Mouse (Mus musculus): Measurements from ENCODE around the gene Cth. TPM values are rescaled to one million over a fixed set of nuclear protein-coding genes. Genes with fewer than 3 reads are reported as not detected.

Gene Cth
- polyA plus RNA-seq, 1 experiment from 2014 or later = 3.2 TPM

- ATAC-seq = no peak
- H3K4me1 ChIP-seq (replicated peaks; ENCODE audit: control insufficient read depth, insufficient read depth, low read length) = no peaks in the 10 kb centered on the region
- H3K9me3 ChIP-seq (ENCODE audit: control insufficient read depth, low read length) = no peaks in the 10 kb centered on the region
- H3K27me3 ChIP-seq (replicated peaks; ENCODE audit: control insufficient read depth, insufficient read depth, low read length) = no peaks in the 10 kb centered on the region
- H3K4me2 ChIP-seq (ENCODE audit: low read length) = no peak overlapping the region
- no peaks in the 10 kb centered on the region for H3K36me3 ChIP-seq (ENCODE audit: control insufficient read depth, insufficient read depth)
- H3K27ac ChIP-seq (ENCODE audit: low read length) = no peak overlapping the region
- WGBS = 84% methylated on average over 6 of the region's 6 CpGs
- H3K9ac ChIP-seq (replicated peaks; ENCODE audit: low read depth, low read length) = no peak overlapping the region
- no peak overlapping the region for H3K4me3 ChIP-seq (replicated peaks; ENCODE audit: low read length)
Measured at GRCm38 (mm10) chr3:157884081-157884643, 40.7 kb downstream of the Cth start.

GRCm38 (mm10) chr3:157883085-157883484 is 41.8 kb downstream of the Cth start:
- no peaks in the 10 kb centered on the region for H3K9me3 ChIP-seq (ENCODE audit: control insufficient read depth, low read length)
- no peak overlapping the region for H3K9ac ChIP-seq (replicated peaks; ENCODE audit: low read depth, low read length)
- ATAC-seq = no peak
- H3K36me3 ChIP-seq (ENCODE audit: control insufficient read depth, insufficient read depth) = no peaks in the 10 kb centered on the region
- H3K4me1 ChIP-seq (replicated peaks; ENCODE audit: control insufficient read depth, insufficient read depth, low read length) = no peaks in the 10 kb centered on the region
- H3K27ac ChIP-seq (ENCODE audit: low read length) = no peak overlapping the region
- no peaks in the 10 kb centered on the region for H3K27me3 ChIP-seq (replicated peaks; ENCODE audit: control insufficient read depth, insufficient read depth, low read length)
- WGBS = 72% methylated on average over 4 of the region's 4 CpGs
- no peak overlapping the region for H3K4me3 ChIP-seq (replicated peaks; ENCODE audit: low read length)
- H3K4me2 ChIP-seq (ENCODE audit: low read length) = no peak overlapping the region

- Histone ChIP-seq H3K4me1 (replicated peaks; ENCODE audit: control insufficient read depth, insufficient read depth, low read length) (no peaks in the 10 kb centered on the region), H3K27me3 (replicated peaks; ENCODE audit: control insufficient read depth, insufficient read depth, low read length) (no peaks in the 10 kb centered on the region), H3K4me2 (ENCODE audit: low read length) (no peak overlapping the region), H3K9me3 (ENCODE audit: control insufficient read depth, low read length) (no peaks in the 10 kb centered on the region), H3K9ac (replicated peaks; ENCODE audit: low read depth, low read length) (no peak overlapping the region), H3K27ac (ENCODE audit: low read length) (no peak overlapping the region), H3K4me3 (replicated peaks; ENCODE audit: low read length) (no peak overlapping the region), H3K36me3 (ENCODE audit: control insufficient read depth, insufficient read depth) (no peaks in the 10 kb centered on the region)
- no peak for ATAC-seq
- 97% methylated on average over 3 of the region's 3 CpGs for WGBS
Measured at GRCm38 (mm10) chr3:157881992-157882391, 42.9 kb downstream of the Cth start.

- no peak overlapping the region for H3K4me3 ChIP-seq (replicated peaks; ENCODE audit: low read length)
- no peak overlapping the region for H3K4me2 ChIP-seq (ENCODE audit: low read length)
- H3K4me1 ChIP-seq (replicated peaks; ENCODE audit: control insufficient read depth, insufficient read depth, low read length) = no peaks in the 10 kb centered on the region
- H3K27ac ChIP-seq (ENCODE audit: low read length) = no peak overlapping the region
- H3K9me3 ChIP-seq (ENCODE audit: control insufficient read depth, low read length) = no peaks in the 10 kb centered on the region
- WGBS = 90% methylated on average over 3 of the region's 3 CpGs
- no peak for ATAC-seq
- H3K36me3 ChIP-seq (ENCODE audit: control insufficient read depth, insufficient read depth) = no peaks in the 10 kb centered on the region
- H3K9ac ChIP-seq (replicated peaks; ENCODE audit: low read depth, low read length) = no peak overlapping the region
- H3K27me3 ChIP-seq (replicated peaks; ENCODE audit: control insufficient read depth, insufficient read depth, low read length) = no peaks in the 10 kb centered on the region
Measured at GRCm38 (mm10) chr3:157880983-157881382, 43.9 kb downstream of the Cth start.

GRCm38 (mm10) chr3:157877847-157878246 is 47.0 kb downstream of the Cth start:
- H3K27me3 ChIP-seq (replicated peaks; ENCODE audit: control insufficient read depth, insufficient read depth, low read length) = no peaks in the 10 kb centered on the region
- no peaks in the 10 kb centered on the region for H3K36me3 ChIP-seq (ENCODE audit: control insufficient read depth, insufficient read depth)
- no peaks in the 10 kb centered on the region for H3K4me1 ChIP-seq (replicated peaks; ENCODE audit: control insufficient read depth, insufficient read depth, low read length)
- no peak overlapping the region for H3K27ac ChIP-seq (ENCODE audit: low read length)
- no peak for ATAC-seq
- H3K9ac ChIP-seq (replicated peaks; ENCODE audit: low read depth, low read length) = no peak overlapping the region
- no peak overlapping the region for H3K4me3 ChIP-seq (replicated peaks; ENCODE audit: low read length)
- H3K9me3 ChIP-seq (ENCODE audit: control insufficient read depth, low read length) = no peaks in the 10 kb centered on the region
- no peak overlapping the region for H3K4me2 ChIP-seq (ENCODE audit: low read length)

GRCm38 (mm10) chr3:157876439-157877156 is 48.3 kb downstream of the Cth start:
- no peaks in the 10 kb centered on the region for H3K9me3 ChIP-seq (ENCODE audit: control insufficient read depth, low read length)
- no peaks in the 10 kb centered on the region for H3K4me1 ChIP-seq (replicated peaks; ENCODE audit: control insufficient read depth, insufficient read depth, low read length)
- no peak overlapping the region for H3K9ac ChIP-seq (replicated peaks; ENCODE audit: low read depth, low read length)
- WGBS = 53% methylated on average over 11 of the region's 11 CpGs
- no peak overlapping the region for H3K4me3 ChIP-seq (replicated peaks; ENCODE audit: low read length)
- ATAC-seq = peak; percentile 86
- no peaks in the 10 kb centered on the region for H3K27me3 ChIP-seq (replicated peaks; ENCODE audit: control insufficient read depth, insufficient read depth, low read length)
- H3K4me2 ChIP-seq (ENCODE audit: low read length) = no peak overlapping the region
- H3K36me3 ChIP-seq (ENCODE audit: control insufficient read depth, insufficient read depth) = no peaks in the 10 kb centered on the region
- H3K27ac ChIP-seq (ENCODE audit: low read length) = no peak overlapping the region

- Histone ChIP-seq H3K36me3 (ENCODE audit: control insufficient read depth, insufficient read depth) (no peaks in the 10 kb centered on the region), H3K27ac (ENCODE audit: low read length) (no peak overlapping the region), H3K27me3 (replicated peaks; ENCODE audit: control insufficient read depth, insufficient read depth, low read length) (no peaks in the 10 kb centered on the region), H3K4me1 (replicated peaks; ENCODE audit: control insufficient read depth, insufficient read depth, low read length) (no peaks in the 10 kb centered on the region), H3K4me3 (replicated peaks; ENCODE audit: low read length) (no peak overlapping the region), H3K4me2 (ENCODE audit: low read length) (no peak overlapping the region), H3K9me3 (ENCODE audit: control insufficient read depth, low read length) (no peaks in the 10 kb centered on the region), H3K9ac (replicated peaks; ENCODE audit: low read depth, low read length) (no peak overlapping the region)
- WGBS = 86% methylated on average over 4 of the region's 4 CpGs
- ATAC-seq = no peak
Measured at GRCm38 (mm10) chr3:157872897-157873296, 52.0 kb downstream of the Cth start.

GRCm38 (mm10) chr3:157867836-157868235 is 57.0 kb downstream of the Cth start:
- H3K27ac ChIP-seq (ENCODE audit: low read length) = no peak overlapping the region
- no peak for ATAC-seq
- no peak overlapping the region for H3K4me3 ChIP-seq (replicated peaks; ENCODE audit: low read length)
- WGBS = 87% methylated on average over 2 of the region's 2 CpGs
- no peaks in the 10 kb centered on the region for H3K9me3 ChIP-seq (ENCODE audit: control insufficient read depth, low read length)
- no peak overlapping the region for H3K9ac ChIP-seq (replicated peaks; ENCODE audit: low read depth, low read length)
- H3K36me3 ChIP-seq (ENCODE audit: control insufficient read depth, insufficient read depth) = no peaks in the 10 kb centered on the region
- H3K27me3 ChIP-seq (replicated peaks; ENCODE audit: control insufficient read depth, insufficient read depth, low read length) = no peaks in the 10 kb centered on the region
- H3K4me2 ChIP-seq (ENCODE audit: low read length) = no peak overlapping the region
- H3K4me1 ChIP-seq (replicated peaks; ENCODE audit: control insufficient read depth, insufficient read depth, low read length) = no peaks in the 10 kb centered on the region

GRCm38 (mm10) chr3:157866251-157866650 is 58.6 kb downstream of the Cth start:
- WGBS = 62% methylated on average over 4 of the region's 4 CpGs
- no peak for ATAC-seq
- Histone ChIP-seq H3K27me3 (replicated peaks; ENCODE audit: control insufficient read depth, insufficient read depth, low read length) (no peaks in the 10 kb centered on the region), H3K4me3 (replicated peaks; ENCODE audit: low read length) (no peak overlapping the region), H3K9me3 (ENCODE audit: control insufficient read depth, low read length) (no peaks in the 10 kb centered on the region), H3K4me1 (replicated peaks; ENCODE audit: control insufficient read depth, insufficient read depth, low read length) (no peaks in the 10 kb centered on the region), H3K9ac (replicated peaks; ENCODE audit: low read depth, low read length) (no peak overlapping the region), H3K27ac (ENCODE audit: low read length) (no peak overlapping the region), H3K4me2 (ENCODE audit: low read length) (no peak overlapping the region), H3K36me3 (ENCODE audit: control insufficient read depth, insufficient read depth) (no peaks in the 10 kb centered on the region)
